Mouse (Mus musculus) frontal cortex, postnatal 36 days (tissue): ENCODE data around the gene Ramp3.

Experiments used
- DNase-seq, 2 experiments: peaks; one replicate each; pipeline ENCODE4 v3.0.0; 2022; ENCODE audit warnings: low spot score in 2 of 2

Ramp3 gene

GRCm38 (mm10) chr11:6670826-6671225, 12.5 kb downstream of the Ramp3 start:
- DNase-seq: no peak

DNA sequence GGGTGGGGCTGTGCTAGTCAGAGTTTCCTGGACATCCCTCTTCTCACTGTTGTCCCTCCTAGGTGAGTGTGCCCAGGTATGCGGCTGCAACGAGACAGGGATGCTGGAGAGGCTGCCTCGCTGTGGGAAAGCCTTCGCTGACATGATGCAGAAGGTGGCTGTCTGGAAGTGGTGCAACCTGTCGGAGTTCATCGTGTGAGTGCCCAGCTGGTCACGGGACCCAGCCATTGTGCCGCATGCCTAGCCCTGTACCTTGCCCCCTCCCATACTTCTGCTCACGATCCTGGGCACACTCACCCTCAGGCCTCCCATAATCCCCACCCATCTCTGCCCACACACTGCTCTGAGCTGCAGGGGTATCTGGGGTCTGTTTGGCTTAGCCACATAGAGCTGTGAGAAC, 16.4 kb downstream of the Ramp3 start:
- no peak for DNase-seq

DNA sequence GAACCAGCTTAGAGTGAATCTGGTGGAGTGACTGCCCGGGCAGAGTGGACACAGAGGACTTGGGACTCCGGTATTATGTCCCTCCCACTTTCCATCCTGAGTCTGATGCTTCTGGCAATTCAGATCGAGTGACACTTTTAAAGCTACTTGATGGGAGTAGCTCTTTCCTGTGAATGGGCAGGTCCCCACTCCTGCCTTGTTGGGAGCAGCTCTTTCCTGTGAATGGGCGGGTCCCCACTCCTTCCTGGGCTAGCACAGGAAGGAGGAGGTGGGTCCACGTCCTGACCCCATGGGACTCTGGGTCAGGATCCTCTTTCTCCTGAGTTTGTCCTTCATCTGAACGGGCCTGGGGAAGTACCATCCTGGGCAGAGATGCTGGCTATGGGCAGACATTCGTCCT, 17.1 kb downstream of the Ramp3 start:
- DNase-seq: no peak

GRCm38 (mm10) chr11:6676641-6677040, 18.3 kb downstream of the Ramp3 start:
- DNase-seq: no peak

GRCm38 (mm10) chr11:6677530-6677929, 19.2 kb downstream of the Ramp3 start:
- no peak for DNase-seq

- no peak for DNase-seq
Measured at GRCm38 (mm10) chr11:6679694-6680396, 21.5 kb downstream of the Ramp3 start.

DNA sequence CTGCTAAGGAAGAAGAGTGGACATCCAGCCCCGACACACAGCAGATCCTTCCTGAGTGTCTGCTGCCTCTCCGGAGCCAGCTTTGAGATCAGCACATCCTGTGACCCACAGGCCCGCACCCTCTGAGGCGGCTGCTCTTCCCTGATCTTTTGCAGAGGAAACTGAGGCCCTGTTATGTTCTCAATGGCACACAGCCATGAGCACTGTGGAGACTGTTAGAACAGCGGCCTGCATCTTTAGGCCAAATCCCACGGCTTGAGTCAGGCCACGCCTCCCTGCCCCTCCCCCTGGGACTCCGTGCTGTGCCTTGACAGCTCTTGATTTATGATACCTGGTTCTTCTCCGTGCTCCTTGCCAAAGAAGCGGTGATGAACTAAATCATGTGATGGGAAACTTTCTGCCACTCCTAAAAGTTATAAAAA, 22.1 kb downstream of the Ramp3 start:
- no peak for DNase-seq

DNA sequence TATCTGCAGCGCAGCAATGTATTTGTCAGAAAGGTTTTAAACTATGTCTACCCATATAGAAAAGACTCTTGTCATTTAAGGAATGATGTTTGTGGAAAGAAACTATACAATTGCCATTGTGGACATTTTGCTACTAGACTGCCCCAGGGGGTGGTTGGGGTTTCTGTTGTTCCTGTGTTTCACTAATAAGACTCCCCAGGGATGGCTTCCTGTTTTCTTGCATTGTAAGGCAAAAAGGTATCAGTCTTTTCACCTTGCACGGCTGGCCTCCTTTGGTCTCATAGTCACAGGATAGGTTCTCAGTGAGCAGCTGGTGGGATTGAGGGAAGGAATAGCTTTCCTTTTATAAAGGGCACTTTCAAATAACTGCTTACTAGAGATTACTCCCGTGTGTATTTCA, 26.4 kb downstream of the Ramp3 start:
- no peak for DNase-seq

DNA sequence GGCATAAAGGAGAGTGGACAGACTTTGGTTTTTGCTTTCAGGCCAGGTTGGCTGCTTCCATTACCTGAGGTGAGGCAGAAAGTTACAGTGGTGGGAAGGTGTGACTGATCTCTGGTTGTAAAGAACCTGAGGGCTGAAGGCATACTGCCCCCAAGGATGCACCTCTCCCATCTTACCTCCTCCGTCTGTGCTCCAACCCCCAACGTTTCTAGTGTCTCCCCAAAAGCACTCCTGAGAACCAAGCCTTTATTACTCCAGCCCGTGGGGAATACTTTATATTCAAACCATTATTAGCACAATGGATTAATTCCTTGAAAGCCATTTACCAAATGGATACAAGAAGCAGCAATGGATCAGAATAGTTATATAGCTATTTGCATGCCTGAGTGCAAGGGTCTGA, 30.6 kb downstream of the Ramp3 start:
- DNase-seq: no peak

DNA sequence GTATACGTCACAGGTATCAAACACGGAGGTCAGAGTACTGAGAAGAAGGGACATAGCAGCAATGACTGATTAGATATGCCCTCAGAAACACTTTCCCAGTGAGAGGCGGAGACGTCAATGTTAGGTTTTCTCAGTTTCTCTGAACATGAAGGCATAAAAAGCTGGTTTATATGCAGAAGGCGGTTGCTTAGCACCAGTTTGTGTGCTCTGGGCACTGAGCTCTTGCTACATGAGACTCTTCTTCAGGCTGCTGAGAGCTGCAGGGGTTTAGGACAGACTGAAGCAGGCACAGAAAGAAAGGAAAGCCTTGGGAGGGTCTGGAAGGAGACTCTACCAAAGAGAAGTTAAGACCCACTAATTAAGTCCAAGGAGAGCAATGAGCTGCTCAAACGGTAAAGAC, 34.0 kb downstream of the Ramp3 start:
- peak in 1 of 2 experiments; percentile 19 for DNase-seq

DNA sequence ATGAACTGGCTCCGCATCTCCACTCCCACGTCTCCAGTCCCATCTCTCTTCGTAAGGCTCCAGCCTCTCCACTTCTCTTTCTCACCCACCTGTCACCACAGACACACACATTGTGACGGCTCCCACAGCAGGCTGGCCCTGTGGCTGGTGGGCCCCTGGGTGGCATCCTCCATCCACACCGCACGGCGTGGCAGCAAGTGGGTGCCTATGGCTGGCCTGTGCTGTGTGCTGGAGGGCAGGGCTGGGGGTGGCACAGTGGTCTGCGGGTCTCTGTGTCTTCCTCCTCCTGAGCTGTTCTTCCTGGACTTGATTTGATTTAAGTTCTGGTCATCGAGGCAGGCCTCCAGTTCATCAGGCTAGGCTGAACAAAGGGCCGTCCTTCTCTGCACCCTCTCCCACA, 35.8 kb downstream of the Ramp3 start:
- DNase-seq: no peak

DNA sequence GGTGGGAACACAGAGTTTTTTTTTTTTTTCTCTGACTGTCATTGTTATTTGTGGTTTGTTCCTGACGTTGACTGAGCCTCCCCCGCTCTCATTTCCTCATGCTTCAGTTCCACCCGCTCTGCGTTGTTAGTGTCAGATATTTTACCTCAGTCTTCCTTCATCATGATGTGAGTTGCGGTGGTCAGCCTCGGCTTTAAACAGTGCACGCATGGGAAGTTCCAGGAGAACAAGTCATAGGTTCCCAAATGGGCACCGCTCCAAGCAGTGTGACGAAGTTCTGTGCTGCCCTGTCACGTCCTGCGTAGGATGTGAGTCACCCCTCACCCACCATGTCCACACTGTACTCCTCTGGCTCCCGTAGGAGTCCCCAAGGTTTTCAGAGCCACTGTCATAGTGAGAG, 36.9 kb downstream of the Ramp3 start:
- no peak for DNase-seq

- DNase-seq: no peak
Measured at GRCm38 (mm10) chr11:6696551-6696950, 38.2 kb downstream of the Ramp3 start.

GRCm38 (mm10) chr11:6697751-6698150, 39.4 kb downstream of the Ramp3 start:
- peak in 1 of 2 experiments; percentile 11 for DNase-seq

- DNase-seq: no peak
Measured at GRCm38 (mm10) chr11:6698281-6698680, 40.0 kb downstream of the Ramp3 start.

- no peak for DNase-seq
Measured at GRCm38 (mm10) chr11:6702258-6702657, 43.9 kb downstream of the Ramp3 start.

DNA sequence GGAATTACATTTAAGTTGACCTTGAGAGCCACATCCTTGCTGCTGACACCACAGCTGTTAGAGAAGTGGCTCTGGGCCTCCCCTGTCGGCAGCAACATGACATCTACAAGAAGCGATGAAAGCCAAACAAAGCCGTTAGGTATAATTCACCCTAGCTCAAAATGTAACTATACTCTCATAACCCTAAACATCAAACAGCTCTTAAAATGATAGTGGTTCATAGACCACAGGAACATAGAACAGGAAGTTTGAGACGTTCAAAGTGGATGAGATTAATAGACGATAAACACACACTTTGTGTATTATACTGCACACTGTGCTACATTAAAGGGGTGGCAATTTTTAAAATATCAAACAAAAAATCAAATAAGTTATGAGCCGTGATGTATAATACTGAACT, 46.5 kb downstream of the Ramp3 start:
- DNase-seq: no peak

DNA sequence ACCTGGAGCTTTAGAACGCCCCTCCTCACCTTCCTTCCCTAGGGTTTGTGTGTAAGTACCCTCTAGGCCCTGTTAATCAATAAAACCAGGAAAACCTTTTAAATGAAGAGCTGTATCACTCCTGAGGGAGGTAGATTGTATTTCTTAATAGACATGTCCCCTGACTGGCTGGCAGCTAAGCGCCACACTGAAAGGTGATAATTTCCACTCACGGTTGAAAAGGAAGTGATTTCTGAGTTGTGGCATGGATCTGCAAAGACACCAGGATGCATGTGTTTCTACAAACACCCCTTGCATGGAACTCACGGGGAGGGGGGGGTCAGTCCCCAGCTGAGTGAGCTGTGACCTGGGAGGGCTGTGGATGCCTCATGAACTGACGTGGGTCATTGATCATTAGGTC, 47.2 kb downstream of the Ramp3 start:
- no peak for DNase-seq

DNA sequence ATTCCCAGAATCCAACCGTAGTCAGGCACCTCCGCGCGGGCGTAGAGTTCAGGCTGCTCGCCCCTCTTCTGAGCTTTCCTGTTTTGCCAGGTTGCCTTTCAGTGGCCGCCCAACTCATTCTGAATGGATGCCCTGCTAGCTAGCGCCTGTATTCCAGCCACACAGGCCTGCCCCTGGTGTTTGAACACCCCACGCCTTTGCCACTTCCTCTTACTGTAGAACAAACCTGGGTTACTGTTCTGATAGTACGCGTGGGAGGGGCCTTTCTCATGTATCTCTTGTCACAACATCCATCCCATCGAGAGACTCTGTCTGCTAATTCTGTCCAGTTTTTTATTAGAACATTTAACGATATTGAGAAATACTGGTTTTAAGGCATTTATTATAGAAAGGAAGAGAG, 48.5 kb downstream of the Ramp3 start:
- DNase-seq: no peak

GRCm38 (mm10) chr11:6708437-6708836, 50.1 kb downstream of the Ramp3 start:
- DNase-seq: no peak

- no peak for DNase-seq
Measured at GRCm38 (mm10) chr11:6710409-6710808, 52.1 kb downstream of the Ramp3 start.

DNA sequence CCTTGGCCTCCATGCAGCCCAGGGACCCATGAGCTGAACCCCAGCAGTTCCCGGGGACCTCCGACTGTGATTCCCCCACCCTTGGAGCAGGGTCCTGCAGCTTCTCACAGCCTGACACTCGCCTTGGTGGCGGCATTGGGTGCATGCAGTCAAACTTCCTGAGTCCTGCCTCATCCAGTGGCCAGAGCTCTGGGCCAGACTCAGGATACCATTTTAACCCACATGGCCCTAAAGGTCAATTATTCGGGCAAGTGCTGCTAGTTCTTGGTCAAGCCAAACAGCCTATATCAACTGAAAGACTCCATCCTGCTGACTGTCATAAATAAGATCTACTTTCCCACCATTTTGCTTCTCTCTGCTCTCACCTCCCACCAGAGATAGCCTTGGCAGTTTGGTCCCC, 62.4 kb downstream of the Ramp3 start:
- DNase-seq: no peak

- DNase-seq: no peak
Measured at GRCm38 (mm10) chr11:6726921-6727320, 68.6 kb downstream of the Ramp3 start.
